Mouse (Mus musculus): ENCODE measurements around the gene Rhot2. TPM values are rescaled to one million over a fixed set of nuclear protein-coding genes. Genes with fewer than 3 reads are reported as not detected.

Rhot2 gene
- polyA plus RNA-seq, 1 experiment from 2014 or later, result 32.7 TPM

GRCm38 (mm10) chr17:25861704-25862612 lies 17.3 kb upstream of the Rhot2 start:
- Histone ChIP-seq H3K4me1 (ENCODE audit: control insufficient read depth, insufficient read depth, low read length) (peaks cover 21% of the 10 kb centered on the region), H3K36me3 (ENCODE audit: control insufficient read depth, insufficient read depth) (no peaks in the 10 kb centered on the region), H3K4me2 (ENCODE audit: low read depth, low read length) (peak overlapping the region; percentile 94), H3K9me3 (replicated peaks; ENCODE audit: control insufficient read depth, low read length) (no peaks in the 10 kb centered on the region), H3K9ac (ENCODE audit: low read length) (peak overlapping the region; percentile 85), H3K27me3 (ENCODE audit: control insufficient read depth, insufficient read depth, low read length) (no peaks in the 10 kb centered on the region), H3K4me3 (ENCODE audit: low read length) (peak overlapping the region; percentile 75), H3K27ac (ENCODE audit: low read length) (peak overlapping the region; percentile 79)
- 10% methylated on average over 6 of the region's 6 CpGs for WGBS
- peak; percentile 21; the same call in 1 of the 2 replicates for ATAC-seq (replicated peaks; ENCODE audit: extremely low read depth, insufficient read depth, low FRiP score)

GRCm38 (mm10) chr17:25860832-25861703 lies 16.4 kb upstream of the Rhot2 start, which contains the start of gene Wdr90:
TSS of gene Wdr90 (minus strand) at chr17:25861501.
- Histone ChIP-seq H3K9ac (ENCODE audit: low read length) (peak within 1 kb of the TSS; percentile 85), H3K4me2 (ENCODE audit: low read depth, low read length) (peak within 1 kb of the TSS; percentile 94), H3K27me3 (ENCODE audit: control insufficient read depth, insufficient read depth, low read length) (no peaks in the 10 kb centered on the region), H3K4me1 (ENCODE audit: control insufficient read depth, insufficient read depth, low read length) (peaks cover 13% of the 10 kb centered on the region), H3K4me3 (ENCODE audit: low read length) (peak within 1 kb of the TSS; percentile 75), H3K9me3 (replicated peaks; ENCODE audit: control insufficient read depth, low read length) (no peaks in the 10 kb centered on the region), H3K36me3 (ENCODE audit: control insufficient read depth, insufficient read depth) (no peaks in the 10 kb centered on the region), H3K27ac (ENCODE audit: low read length) (peak within 1 kb of the TSS; percentile 79)
- peak; percentile 92 for ATAC-seq (replicated peaks; ENCODE audit: extremely low read depth, insufficient read depth, low FRiP score)
- WGBS, result 4% methylated on average over 65 of the region's 65 CpGs

GRCm38 (mm10) chr17:25860229-25860628 lies 15.6 kb upstream of the Rhot2 start:
- H3K36me3 ChIP-seq (ENCODE audit: control insufficient read depth, insufficient read depth), result no peaks in the 10 kb centered on the region
- H3K9ac ChIP-seq (ENCODE audit: low read length), result no peak overlapping the region
- H3K4me2 ChIP-seq (ENCODE audit: low read depth, low read length), result peak overlapping the region; percentile 94; the same call in 1 of the 2 replicates
- 88% methylated on average over 6 of the region's 6 CpGs for WGBS
- no peak overlapping the region for H3K27ac ChIP-seq (ENCODE audit: low read length)
- peaks cover 13% of the 10 kb centered on the region for H3K4me1 ChIP-seq (ENCODE audit: control insufficient read depth, insufficient read depth, low read length)
- peak overlapping the region; percentile 75; the same call in 1 of the 2 replicates for H3K4me3 ChIP-seq (ENCODE audit: low read length)
- no peaks in the 10 kb centered on the region for H3K27me3 ChIP-seq (ENCODE audit: control insufficient read depth, insufficient read depth, low read length)
- no peak for ATAC-seq (replicated peaks; ENCODE audit: extremely low read depth, insufficient read depth, low FRiP score)
- no peaks in the 10 kb centered on the region for H3K9me3 ChIP-seq (replicated peaks; ENCODE audit: control insufficient read depth, low read length)

DNA sequence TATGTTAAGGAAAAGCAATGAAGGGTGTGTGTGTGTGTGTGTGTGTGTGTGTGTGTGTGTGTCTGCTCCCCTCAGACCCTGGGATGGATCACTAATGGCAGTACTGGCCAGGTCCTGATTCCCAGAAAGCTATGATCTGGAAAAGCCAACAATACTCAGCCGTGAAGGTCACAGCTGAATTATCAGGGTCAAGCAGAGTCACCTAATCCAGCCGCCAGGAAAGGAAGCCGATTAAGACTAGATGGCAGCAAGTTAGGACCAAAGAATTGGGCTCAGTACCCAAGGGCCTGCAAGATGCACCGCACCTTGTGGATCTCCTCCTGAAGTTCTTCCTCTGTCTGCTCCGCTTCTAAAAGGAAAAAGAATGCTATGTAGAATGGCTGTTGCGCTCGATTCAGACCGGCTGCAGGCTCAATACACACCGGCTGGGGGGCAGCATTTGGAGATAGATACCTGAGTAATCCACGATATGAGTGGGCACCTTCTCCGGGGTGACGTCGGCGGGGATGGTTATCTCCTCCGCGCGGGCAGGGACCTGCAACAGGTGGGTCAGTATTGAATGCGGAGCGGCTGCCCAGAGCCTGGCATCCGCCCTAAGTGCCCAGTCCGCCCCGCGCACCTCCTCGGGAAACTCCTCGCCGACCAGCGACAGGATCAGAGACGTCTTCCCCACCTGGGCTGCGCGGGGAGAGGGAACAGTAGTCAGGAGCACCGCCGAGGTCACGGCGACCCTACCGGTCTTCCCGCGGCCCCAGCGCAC lies 835 bp downstream of the Rhot2 start:
- Histone ChIP-seq H3K27me3 (ENCODE audit: control insufficient read depth, insufficient read depth, low read length) (no peaks in the 10 kb centered on the region), H3K4me1 (ENCODE audit: control insufficient read depth, insufficient read depth, low read length) (peaks cover 12% of the 10 kb centered on the region), H3K9me3 (replicated peaks; ENCODE audit: control insufficient read depth, low read length) (no peaks in the 10 kb centered on the region), H3K27ac (ENCODE audit: low read length) (peak overlapping the region; percentile 91), H3K4me3 (ENCODE audit: low read length) (peak overlapping the region; percentile 94), H3K9ac (ENCODE audit: low read length) (peak overlapping the region; percentile 96), H3K36me3 (ENCODE audit: control insufficient read depth, insufficient read depth) (peaks cover 37% of the 10 kb centered on the region), H3K4me2 (ENCODE audit: low read depth, low read length) (peak overlapping the region; percentile 79)
- 1% methylated on average over 38 of the region's 38 CpGs for WGBS
- ATAC-seq (replicated peaks; ENCODE audit: extremely low read depth, insufficient read depth, low FRiP score), result peak; percentile 29

DNA sequence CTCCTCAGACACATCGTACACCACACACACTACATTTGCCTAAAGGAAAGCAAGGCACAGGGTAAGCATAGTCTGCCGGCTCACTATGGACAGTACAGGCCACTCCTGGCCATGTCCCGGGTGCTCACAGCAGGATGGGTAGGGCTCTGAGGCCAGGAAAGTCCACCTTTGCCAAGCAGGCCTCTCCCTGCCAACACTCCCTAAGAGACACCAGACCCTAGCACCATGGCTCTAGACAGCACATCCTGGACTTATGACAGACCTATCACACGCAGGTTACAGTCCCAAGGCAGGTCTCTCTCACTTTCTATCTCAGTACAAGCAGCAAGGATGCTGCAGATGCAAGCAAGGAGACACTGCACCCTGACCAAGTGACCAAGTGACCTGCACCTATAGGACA lies 1.5 kb downstream of the Rhot2 start:
- H3K9me3 ChIP-seq (replicated peaks; ENCODE audit: control insufficient read depth, low read length), result no peaks in the 10 kb centered on the region
- whole genome bisulfite sequencing, result 84% methylated on average over 4 of the region's 4 CpGs
- H3K27ac ChIP-seq (ENCODE audit: low read length), result no peak overlapping the region; the same call in 1 of the 2 replicates
- peak overlapping the region; percentile 94 for H3K4me3 ChIP-seq (ENCODE audit: low read length)
- peak overlapping the region; percentile 79 for H3K4me2 ChIP-seq (ENCODE audit: low read depth, low read length)
- ATAC-seq (replicated peaks; ENCODE audit: extremely low read depth, insufficient read depth, low FRiP score), result no peak
- H3K4me1 ChIP-seq (ENCODE audit: control insufficient read depth, insufficient read depth, low read length), result peaks cover 12% of the 10 kb centered on the region
- H3K36me3 ChIP-seq (ENCODE audit: control insufficient read depth, insufficient read depth), result peaks cover 35% of the 10 kb centered on the region
- H3K27me3 ChIP-seq (ENCODE audit: control insufficient read depth, insufficient read depth, low read length), result no peaks in the 10 kb centered on the region
- H3K9ac ChIP-seq (ENCODE audit: low read length), result peak overlapping the region; percentile 96

- no peak overlapping the region for H3K4me3 ChIP-seq (ENCODE audit: low read length)
- H3K4me1 ChIP-seq (ENCODE audit: control insufficient read depth, insufficient read depth, low read length), result peaks cover 13% of the 10 kb centered on the region
- ATAC-seq (replicated peaks; ENCODE audit: extremely low read depth, insufficient read depth, low FRiP score), result no peak
- peaks cover 35% of the 10 kb centered on the region for H3K36me3 ChIP-seq (ENCODE audit: control insufficient read depth, insufficient read depth)
- 83% methylated on average over 3 of the region's 3 CpGs for WGBS
- no peak overlapping the region for H3K9ac ChIP-seq (ENCODE audit: low read length)
- no peak overlapping the region for H3K27ac ChIP-seq (ENCODE audit: low read length)
- no peaks in the 10 kb centered on the region for H3K9me3 ChIP-seq (replicated peaks; ENCODE audit: control insufficient read depth, low read length)
- H3K27me3 ChIP-seq (ENCODE audit: control insufficient read depth, insufficient read depth, low read length), result no peaks in the 10 kb centered on the region
- no peak overlapping the region for H3K4me2 ChIP-seq (ENCODE audit: low read depth, low read length)
Observed at GRCm38 (mm10) chr17:25842509-25842908, 2.1 kb downstream of the Rhot2 start.

- no peaks in the 10 kb centered on the region for H3K27me3 ChIP-seq (ENCODE audit: control insufficient read depth, insufficient read depth, low read length)
- H3K9me3 ChIP-seq (replicated peaks; ENCODE audit: control insufficient read depth, low read length), result no peaks in the 10 kb centered on the region
- 90% methylated on average over 22 of the region's 22 CpGs for WGBS
- peaks cover 35% of the 10 kb centered on the region for H3K36me3 ChIP-seq (ENCODE audit: control insufficient read depth, insufficient read depth)
- no peak within 1 kb of the TSS for H3K4me3 ChIP-seq (ENCODE audit: low read length)
- no peak within 1 kb of the TSS for H3K4me2 ChIP-seq (ENCODE audit: low read depth, low read length)
- no peak within 1 kb of the TSS for H3K9ac ChIP-seq (ENCODE audit: low read length)
- H3K27ac ChIP-seq (ENCODE audit: low read length), result no peak within 1 kb of the TSS
- ATAC-seq (replicated peaks; ENCODE audit: extremely low read depth, insufficient read depth, low FRiP score), result no peak
- peaks cover 23% of the 10 kb centered on the region for H3K4me1 ChIP-seq (ENCODE audit: control insufficient read depth, insufficient read depth, low read length)
Observed at GRCm38 (mm10) chr17:25841117-25841880, 3.4 kb downstream of the Rhot2 start, which contains the start of gene Gm20683. TSS of gene Gm20683 (minus strand) at chr17:25841763.

DNA sequence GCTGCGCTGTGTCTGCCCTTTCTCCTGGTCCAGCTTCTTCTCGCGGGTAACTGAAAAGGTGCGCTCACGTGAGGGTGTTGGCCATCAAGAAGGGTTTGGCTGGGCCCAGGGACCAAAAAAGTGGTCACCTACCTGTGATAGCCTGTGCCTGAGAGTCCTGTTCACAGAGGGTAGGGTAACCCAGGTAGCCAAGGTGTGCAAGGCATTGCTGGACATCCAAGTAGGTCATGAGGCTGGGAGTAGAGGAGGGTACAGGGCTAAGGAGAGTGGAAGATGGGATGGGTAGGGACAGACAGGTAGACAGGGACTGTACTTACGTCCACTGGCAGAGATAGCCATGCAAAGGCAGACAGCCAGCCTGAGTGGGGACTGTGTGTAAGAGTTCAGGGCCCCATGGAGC lies 4.1 kb downstream of the Rhot2 start:
- ATAC-seq (replicated peaks; ENCODE audit: extremely low read depth, insufficient read depth, low FRiP score), result no peak

More for the DNA sequence above, 4.1 kb downstream of the Rhot2 start:
- Histone ChIP-seq H3K4me1 (ENCODE audit: control insufficient read depth, insufficient read depth, low read length) (peaks cover 30% of the 10 kb centered on the region), H3K9ac (ENCODE audit: low read length) (no peak overlapping the region), H3K27ac (ENCODE audit: low read length) (no peak overlapping the region), H3K27me3 (ENCODE audit: control insufficient read depth, insufficient read depth, low read length) (no peaks in the 10 kb centered on the region), H3K4me2 (ENCODE audit: low read depth, low read length) (no peak overlapping the region), H3K4me3 (ENCODE audit: low read length) (no peak overlapping the region), H3K36me3 (ENCODE audit: control insufficient read depth, insufficient read depth) (peaks cover 35% of the 10 kb centered on the region), H3K9me3 (replicated peaks; ENCODE audit: control insufficient read depth, low read length) (no peaks in the 10 kb centered on the region)
- 98% methylated on average over 6 of the region's 6 CpGs for WGBS
